Mouse (Mus musculus) adrenal gland, postnatal 36 days (tissue): ENCODE data around the gene Nkrf. TPM values are rescaled to one million over a fixed set of nuclear protein-coding genes. Genes with fewer than 3 reads are reported as not detected.
A peak's percentile ranks its signal among the peaks of the same experiment; 100 is the strongest.

Source experiments
- DNase-seq, 2 experiments: peaks; one replicate each; pipeline ENCODE4 v3.0.0; 2021; ENCODE audit warnings: mixed read lengths in 1 of 2
- long read RNA-seq, 2 experiments: library from polyadenylated mRNA; stranded (forward); transcript quantifications; one replicate each; pipeline ENCODE4 v2.0.0; 2021; ENCODE audit warnings: borderline sequencing depth in 2 of 2
- total RNA-seq, 2 experiments: library from RNA; stranded (reverse); gene quantifications; 2 replicates each; pipeline ENCODE4 v1.2.3; 2021

Gene Nkrf
- 10 to 100 TPM; 10.6 to 14.6 TPM for total RNA-seq
- long read RNA-seq, experiment 1, partial matches to known transcripts = 0 of 1 reads
- long read RNA-seq, experiment 1, other reads (novel, unspliced or antisense) = 0 of 1 reads
- long read RNA-seq, experiment 2 = 0 reads

DNA sequence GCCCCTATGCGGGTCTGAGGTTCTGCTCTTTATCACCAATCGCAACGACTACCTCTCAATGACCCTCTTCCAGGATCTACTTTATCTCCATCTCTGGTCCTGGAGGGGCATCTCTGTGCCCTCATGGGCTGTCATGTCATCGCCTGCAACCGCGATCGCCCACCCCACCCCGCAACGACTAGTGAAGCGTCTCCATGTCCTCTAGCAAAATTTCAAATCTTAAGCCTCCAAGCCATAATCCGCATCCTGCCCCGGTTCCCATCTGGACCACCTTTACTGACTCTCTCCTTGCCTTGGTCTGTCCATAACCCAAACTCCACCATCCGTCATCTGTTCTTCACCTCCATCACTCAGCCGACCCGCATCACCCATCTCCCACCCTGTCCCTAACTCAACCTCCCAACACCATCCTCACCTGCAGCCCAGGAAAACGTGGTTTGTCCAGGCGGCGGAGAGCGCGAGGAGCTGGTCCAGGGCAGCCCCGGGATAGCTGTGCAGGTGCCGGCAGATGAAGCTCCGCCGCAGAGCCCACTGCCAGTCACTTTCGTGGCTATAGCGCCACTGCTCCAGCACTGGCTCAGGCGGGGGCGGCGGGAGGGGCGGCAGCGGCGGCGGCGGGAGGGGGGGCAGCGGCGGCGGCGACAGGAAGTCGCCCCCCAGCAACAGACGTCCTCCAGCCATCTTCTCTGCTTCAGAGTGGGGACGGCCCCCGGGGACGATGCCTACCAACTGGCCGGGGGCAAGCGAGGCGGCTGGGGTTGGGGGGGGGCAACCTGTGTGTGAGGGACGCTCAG is at the start of gene Nkrf:
Gene Nkrf (minus strand): TSS at position 579 of the 794 bp plus-strand sequence.
- peak; percentile 24 to 34 for DNase-seq

DNA sequence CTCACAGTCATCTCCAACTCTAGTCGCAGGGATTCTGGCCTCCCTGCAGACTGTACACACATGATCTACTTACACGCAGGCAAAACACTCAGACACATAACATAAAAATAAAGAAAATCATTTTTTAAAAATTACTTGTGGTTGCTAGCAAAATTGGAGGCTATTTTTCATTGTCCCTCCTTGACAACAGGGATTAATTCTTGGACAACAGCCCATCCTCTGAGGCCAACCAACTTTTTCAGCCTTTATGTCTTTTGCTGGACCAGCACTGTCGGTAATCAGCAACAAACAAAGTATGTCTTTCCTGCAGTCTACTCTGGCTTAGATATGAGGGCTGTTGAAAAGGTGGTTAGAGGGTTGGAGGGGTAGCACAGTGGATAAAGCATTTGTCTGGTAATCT is 38.4 kb upstream of the Nkrf start:
- DNase-seq = no peak

DNA sequence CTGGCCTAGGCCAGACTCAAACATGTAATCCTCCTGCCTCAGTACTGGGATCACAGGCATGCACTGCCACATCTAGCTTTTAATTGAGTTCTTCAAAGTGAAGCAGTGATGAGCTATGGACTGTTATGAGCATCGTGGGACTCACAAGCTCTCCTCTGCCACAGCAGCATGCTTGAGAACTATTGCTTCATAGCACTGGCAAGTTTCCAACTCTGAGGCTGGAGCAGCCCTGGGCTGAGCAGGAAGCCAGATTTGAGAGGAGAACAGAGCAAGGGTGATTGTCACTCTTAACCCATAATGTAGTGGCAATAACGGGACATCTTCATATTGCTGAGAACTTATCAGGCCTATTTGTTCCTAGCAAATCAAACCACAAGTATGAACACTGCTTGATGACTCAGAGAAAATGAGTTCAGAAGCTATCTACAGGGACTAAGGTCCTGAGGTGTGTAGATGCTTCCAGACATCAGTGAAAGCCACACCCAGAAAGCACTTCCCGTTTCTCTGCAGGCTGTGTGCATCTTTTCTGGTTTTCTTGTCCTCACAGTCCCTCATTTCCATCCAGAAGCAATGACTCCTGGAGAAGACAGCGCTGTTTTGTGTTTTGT is 37.2 kb upstream of the Nkrf start:
- DNase-seq = peak; percentile 50 to 57

DNA sequence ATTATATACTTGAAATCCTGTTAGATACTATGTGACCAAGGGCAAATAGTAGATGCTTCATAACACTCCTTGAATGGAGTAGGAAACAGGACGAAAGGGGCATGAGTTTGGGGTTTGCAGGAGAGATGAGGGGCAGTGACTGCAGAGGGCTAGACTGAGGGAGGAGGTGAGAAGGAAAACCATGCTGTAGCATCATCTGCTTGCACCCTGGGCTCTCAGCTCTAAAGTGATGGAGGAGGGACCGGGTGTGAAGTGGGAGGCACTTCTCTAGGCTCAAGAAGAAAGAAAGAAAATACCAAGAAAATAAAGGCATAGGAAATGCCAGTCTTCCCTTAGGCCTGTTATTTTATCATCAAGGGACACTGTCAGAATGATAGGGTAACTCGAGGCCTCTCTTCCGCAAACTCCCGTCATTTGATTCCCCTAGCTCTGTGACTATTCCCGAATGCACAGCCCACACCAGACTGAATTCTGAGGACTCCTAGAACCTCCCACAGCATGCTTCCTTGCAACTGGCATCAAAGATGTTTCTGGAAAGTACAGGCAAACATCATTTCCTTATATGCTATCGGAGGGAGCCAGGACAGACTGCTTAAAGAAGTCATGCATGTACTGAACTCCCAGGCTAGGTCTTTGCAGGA is 32.7 kb upstream of the Nkrf start:
- DNase-seq = no peak

DNA sequence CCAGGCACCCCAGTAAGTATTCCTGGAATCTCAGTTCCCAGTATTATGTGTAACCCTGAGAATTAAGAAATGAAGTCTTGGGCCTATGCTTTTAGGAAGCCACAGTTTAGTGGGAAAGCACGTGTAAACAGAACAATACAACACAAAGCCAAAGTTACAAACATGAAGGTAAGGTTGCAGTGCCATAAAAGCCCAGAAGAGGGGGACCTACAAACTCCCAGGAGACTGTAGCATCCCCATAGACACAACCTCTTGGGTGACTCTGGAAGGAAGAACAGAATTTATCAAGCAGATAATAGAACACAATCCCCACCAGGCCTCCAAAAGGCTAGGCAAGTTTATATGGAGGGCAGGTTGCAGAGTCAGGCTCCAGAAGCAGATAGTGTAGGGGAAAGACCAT is 27.9 kb upstream of the Nkrf start:
- DNase-seq = no peak

DNA sequence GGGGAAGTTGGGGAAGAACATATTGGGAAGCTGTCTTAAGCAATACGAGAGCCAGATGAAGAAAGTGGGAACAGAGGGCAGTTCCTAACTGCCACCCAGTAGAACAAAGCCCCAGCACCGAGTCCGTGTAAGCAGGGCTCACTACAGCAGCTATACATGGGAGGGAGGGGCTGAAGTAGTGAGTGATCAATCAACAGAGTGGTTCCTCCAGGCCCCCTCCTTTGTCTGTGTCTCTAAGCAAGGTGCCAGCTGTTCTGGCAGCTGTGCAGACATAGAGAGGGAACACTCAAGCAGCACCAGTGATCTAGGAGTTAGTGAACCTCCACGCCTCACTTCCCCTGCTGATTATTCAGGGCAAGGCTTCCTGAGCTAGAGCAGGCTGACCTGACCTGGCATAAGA is 27.0 kb upstream of the Nkrf start:
- DNase-seq = no peak

DNA sequence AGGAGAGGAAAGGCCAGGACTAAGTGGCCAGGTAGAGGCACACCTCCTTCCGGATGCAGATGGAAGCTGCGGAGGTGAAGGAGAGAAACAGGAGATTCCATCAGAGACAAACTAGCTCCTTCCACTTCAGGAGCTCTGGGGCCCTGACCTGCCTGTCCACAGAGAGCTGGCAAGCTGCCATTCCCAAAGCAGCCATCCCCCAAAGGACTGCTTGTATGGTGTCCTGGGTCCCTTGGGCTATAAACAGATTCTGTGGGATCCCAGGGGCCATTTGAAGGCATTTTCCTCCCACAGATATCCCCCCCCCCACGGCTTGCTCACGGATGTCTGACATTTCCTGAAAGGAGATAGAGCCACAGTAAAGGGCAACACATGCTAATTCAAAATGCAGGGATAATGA is 26.1 kb upstream of the Nkrf start:
- no peak for DNase-seq

DNA sequence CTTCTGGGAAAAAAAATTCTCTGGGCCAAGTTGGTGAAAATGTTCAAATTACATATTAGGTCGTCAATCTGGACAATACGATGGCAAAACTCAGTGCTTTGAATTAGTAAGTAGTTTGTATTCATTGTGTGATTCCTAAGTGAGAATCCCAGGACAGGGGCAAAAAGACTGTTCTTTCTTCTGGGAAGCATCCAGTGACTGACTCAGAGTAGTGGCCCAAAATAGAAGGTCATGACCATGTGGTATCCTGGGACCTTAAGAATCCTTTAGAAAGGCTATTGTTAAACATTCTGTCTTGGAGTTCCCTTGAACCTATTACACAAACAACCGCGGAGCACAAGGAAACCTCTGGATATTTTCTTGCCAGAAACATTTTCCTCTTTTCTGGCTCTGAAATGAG is 18.6 kb upstream of the Nkrf start:
- DNase-seq = no peak

DNA sequence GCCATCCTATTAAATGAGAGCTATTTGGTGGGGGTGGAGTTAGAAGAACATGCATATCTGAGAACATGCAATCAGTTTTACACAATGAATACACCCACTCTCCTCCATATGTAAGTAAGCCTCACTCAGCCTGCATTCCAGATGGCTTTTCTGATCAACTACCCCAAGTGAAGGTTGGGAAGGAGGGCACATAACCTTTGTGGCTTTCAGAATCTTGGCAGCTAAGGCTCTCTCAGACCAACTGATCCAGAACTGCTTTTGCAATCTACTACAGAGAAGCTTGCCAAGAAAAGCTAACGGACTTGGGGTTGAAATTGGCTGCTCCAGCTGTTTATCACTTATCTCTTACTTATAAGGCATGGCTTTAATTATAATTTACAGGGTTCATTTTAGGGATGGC is 15.1 kb upstream of the Nkrf start:
- no peak for DNase-seq

DNA sequence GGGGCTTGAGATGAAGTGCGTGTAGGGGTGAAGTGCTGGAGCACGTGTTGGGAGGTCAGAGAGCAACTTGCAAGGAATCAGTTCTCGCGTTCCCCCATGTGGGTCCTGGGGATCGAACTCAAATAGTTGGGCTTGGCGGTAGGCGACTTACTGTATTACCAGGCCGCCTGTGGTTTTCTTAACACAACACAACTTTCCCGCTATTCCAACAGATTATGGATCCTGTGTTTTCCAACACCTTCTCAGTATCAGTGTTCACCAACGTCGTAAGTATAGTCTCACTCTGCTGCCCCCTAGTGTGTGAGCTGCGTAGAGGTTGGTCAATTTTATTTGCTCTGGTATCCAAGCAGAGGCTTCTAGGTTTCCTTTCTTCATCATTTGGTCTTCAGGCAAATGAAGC is 8.6 kb upstream of the Nkrf start:
- peak; percentile 53 to 69 for DNase-seq

DNA sequence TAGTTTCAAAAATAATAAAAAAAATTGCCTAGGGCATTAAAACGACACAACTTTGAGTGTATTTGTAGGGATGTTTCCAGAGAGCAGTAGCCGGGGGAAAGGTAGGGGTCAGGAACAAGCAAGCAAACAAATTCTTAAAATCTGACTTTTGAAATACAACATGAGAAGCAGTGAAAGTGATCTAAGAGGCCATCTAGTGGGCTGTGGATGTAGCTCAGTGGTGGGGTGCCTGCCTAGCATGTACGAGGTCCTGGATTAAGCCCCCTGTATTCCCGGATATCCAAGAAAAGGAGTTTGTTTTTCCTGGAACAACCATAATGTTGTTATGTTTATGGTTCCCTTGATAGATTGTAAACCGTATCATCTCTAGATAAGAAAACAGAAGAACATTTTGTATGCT is 3.8 kb upstream of the Nkrf start:
- no peak for DNase-seq

DNA sequence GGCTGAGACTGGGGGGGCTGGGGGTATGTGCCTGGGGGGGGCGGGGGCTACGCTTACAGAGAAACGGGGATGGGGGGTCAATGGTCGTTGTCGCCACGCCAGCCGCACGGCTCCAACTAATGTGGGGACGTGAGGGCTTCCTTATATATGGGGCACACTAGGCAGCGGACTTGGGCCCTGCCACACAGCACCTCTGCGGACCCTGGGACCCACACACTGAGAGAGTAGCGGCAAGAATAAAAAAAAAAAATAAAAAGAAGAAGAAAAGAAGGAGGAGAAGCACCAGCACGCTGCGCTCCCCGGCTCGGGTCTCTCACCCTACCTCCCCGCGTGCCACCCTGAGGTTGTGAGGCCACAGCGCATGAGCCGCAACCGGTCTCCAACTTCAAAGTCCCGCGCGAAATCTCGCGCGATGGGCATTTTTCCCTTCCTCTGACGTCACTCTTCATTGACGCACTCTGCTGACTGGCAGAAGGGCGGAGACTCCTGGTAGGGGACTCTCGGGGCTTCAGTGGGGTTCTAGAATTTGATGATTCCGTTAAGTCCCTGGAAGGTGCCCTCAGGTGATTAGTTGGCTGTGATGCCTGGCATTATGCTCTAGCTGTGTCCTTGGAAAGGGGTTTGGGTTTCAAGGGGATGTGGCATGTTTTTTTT is 543 bp upstream of the Nkrf start:
- peak; percentile 90 for DNase-seq

DNA sequence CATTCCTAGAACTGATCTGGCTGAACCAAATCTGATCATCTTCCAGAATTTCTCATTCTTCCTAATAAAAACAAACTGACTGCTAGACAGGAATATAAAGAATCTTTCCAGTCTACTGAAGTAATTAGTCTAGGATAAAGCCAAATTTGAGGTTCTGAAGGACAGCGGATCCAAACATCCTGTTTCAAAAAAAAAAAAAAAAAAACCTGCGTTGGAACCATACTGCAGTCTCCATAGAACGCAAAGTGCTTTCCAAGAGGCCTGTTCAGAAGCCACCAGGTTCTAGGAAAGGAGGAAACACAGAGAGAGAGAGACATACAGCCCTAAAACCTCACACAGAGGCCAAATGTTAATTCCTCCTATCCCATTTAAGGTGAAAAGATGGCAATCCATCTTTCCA is 1.0 kb downstream of the Nkrf start:
- DNase-seq = no peak

DNA sequence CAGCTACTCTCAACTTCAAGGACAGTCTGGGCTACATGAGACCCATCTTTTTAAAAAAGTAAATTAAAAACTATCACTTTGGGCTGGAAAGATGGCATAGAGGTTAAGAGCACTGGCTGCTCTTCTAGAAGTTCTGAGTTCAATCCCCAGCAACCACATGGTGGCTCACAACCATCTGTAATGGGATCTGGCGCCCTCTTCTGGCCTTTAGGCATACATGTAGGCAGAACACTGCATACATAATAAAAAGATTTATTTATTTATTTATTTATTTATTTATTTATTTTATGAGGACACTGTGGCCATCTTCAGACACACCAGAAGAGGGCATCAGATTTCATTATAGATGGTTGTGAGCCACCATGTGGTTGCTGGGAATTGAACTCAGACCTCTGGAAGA is 3.8 kb downstream of the Nkrf start:
- DNase-seq = peak in 1 of 2 experiments; percentile 17

DNA sequence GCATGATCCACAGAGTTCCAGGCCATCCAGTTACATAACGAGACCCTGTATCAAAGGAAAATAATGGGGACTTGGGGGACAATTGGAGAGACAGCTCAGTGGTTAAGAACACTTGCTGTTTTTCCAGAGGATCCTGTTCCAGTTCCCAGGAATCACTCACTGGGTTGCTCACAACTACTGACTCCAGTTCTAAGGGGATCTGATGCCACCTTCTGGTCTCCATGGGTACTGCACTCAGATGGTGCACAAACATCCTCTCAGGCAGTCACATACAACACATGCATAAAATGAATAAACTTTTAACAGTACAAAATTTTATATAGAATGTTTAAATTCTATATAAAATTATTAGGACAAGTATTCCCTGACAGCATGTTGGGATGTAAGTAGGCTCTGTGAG is 18.0 kb downstream of the Nkrf start:
- DNase-seq = no peak

DNA sequence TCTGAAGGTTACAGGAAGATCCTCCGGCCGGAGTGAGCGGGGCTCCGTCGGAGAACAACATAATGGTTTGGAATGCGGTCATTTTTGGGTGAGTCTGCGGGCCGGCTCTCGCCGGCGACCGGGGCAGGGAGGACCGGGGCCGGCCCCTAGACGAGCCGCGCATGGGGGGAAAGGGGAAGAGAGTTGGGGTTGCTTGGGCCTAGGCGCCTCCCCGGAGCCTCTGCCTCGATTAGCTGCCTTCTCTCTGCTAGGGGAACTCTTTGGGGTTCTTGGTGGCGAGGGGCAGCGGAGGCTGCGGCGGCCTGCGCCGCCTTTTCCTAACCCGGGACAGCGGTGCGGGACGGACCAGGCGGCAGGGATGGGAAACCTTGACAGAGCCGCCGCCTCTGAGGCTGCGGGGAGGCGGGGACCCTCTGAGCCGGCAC is 28.0 kb downstream of the Nkrf start:
- peak; percentile 10 to 27 for DNase-seq

DNA sequence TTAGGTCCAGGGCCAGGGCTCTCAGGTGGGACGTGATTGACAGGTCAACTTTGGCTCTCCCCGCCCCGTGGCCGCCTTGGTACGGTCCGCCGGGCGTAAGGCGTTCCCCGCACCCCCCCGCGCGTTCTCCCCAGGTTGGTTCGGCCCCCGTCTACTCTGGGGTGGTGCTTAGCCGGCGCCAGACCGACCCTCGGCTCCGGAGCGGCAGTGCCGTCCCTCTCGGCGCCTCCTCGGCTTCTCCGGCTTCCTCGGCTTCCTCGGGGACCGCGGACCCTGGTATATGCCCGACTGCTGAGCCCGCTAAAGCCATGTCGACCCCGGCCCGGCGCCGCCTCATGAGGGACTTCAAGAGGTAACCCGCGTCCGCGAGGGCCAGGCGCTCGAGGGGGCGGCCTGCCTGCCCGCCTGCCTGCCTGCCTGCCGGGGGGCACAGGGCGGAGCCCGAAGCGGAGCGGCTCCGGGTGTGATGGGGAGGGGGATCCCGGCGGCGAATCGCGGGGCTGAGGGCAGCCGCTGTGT is 28.5 kb downstream of the Nkrf start:
- peak; percentile 90 to 93 for DNase-seq

DNA sequence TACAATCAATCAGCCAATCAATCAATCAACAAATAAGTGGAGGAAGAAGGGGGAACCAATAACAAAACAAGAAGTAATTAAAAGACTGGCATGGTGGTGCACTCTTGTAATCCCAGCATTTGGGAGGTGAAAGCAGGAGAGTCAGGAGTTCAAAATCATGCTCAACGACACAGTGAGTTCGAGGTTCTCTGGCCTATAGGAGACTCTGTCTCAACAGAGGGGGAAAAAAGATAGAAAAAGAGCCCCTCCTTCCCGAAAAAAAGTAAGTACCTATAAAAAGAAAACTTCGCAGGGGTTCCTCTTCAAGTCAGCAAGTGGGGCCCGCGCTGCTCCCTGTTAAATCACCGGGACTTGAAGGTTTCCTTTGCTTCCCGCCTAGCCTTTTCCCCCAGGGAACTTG is 28.9 kb downstream of the Nkrf start, which contains the start of the genes Ube2a and C330007P06Rik:
Gene Ube2a (plus strand): TSS at position 136 of the 400 bp plus-strand sequence.
Gene C330007P06Rik (minus strand): TSS at position 347 of the 400 bp plus-strand sequence.
- no peak for DNase-seq

DNA sequence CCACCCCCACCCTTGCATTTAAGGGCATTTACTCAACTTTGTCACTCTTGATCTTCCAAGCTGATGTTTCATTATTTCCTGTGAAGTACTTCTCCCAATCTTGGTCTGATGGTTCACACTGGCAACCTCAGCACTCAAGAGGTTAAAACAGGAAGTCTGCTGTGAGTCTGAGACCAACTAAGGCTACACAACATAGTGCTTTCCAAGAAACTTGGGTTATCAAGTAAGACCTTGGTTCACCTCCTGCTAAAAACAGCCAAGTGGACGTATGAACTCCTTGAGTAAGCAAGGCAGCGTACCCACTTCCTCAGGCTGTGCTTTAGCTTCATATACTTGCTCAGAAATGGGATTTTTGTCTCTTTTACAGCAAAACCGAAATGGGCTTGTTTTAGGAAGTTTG is 32.3 kb downstream of the Nkrf start:
- no peak for DNase-seq

DNA sequence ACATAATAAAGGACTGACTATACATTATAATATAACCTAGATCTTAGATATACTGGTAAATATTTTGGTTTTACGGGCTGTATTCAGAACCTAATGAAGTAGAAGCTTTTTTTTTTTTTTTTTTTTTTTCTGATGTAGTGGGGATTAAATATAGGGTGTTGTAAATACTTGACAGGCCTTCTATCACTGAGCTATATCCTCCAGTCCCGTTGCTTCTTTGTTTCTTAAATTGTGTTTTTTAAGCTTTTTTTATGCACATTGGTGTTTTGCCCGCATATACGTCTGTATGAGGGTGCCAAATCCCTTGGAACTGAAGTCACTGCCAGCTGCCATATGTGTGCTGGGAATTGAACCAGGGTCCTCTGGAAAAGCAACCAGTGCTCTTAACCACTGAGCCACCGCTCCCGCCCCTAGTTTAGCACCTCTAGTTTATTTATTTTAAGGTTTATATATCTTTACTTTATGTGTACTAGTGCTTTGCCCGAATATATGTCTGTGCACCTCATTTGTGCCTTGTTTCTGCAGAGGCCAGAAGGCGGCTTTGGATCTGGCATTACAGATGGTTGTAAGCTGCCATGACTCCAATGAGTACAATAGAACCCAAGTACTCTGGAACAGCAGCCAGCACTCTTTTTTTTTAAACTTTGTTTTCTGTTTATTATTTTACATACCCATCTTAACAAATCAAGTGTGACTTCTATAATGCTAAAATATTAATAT is 37.9 kb downstream of the Nkrf start:
- no peak for DNase-seq
